Mouse (Mus musculus) midbrain, embryonic 15.5 days (tissue): ENCODE data around the gene Odf4. TPM values are rescaled to one million over a fixed set of nuclear protein-coding genes. Genes with fewer than 3 reads are reported as not detected.
A peak's percentile ranks its signal among the peaks of the same experiment; 100 is the strongest.
"Not testable (repeated sequence)": the region's sequence is repeated elsewhere in the genome, so short reads cannot be mapped to it uniquely, and the experiment has no call there.

Source experiments
- ATAC-seq: fragments of 200-750 bp; cut with Nextera tagmentation; replicated peaks from 2 replicates; pipeline ENCODE4 v1.8.0; 2017; ENCODE audit warnings: moderate TSS enrichment
- H3K27ac ChIP-seq: fragments of 300-500 bp; sonication (generic); 2 replicates; pipeline ENCODE4 v1.5.1; 2015; ENCODE audit warnings: mild to moderate bottlenecking, inconsistent platforms
- H3K27me3 ChIP-seq: fragments of 300-500 bp; sonication (generic); replicated peaks from 2 replicates; pipeline ENCODE4 v1.6.1; 2015; ENCODE audit warnings: inconsistent platforms
- H3K36me3 ChIP-seq: fragments of 300-500 bp; sonication (generic); replicated peaks from 2 replicates; pipeline ENCODE4 v1.6.1; 2015; ENCODE audit warnings: inconsistent platforms
- H3K4me1 ChIP-seq: fragments of 300-500 bp; sonication (generic); 2 replicates; pipeline ENCODE4 v1.6.1; 2015; ENCODE audit warnings: inconsistent platforms
- H3K4me2 ChIP-seq: fragments of 300-500 bp; sonication (generic); 2 replicates; pipeline ENCODE4 v1.6.1; 2015; ENCODE audit warnings: inconsistent platforms, mild to moderate bottlenecking, moderate library complexity
- H3K4me3 ChIP-seq: fragments of 300-500 bp; sonication (generic); 2 replicates; pipeline ENCODE4 v1.5.1; 2015; ENCODE audit warnings: mild to moderate bottlenecking, inconsistent platforms
- H3K9ac ChIP-seq: fragments of 300-500 bp; sonication (generic); 2 replicates; pipeline ENCODE4 v1.6.1; 2015; ENCODE audit warnings: mild to moderate bottlenecking, inconsistent platforms
- H3K9me3 ChIP-seq: fragments of 300-500 bp; sonication (generic); 2 replicates; pipeline ENCODE4 v1.6.1; 2016; ENCODE audit warnings: inconsistent platforms
- WGBS: fragments of 180-500 bp; shearing (Covaris S2); methylation state at CpG from one replicate; pipeline ENCODE4 v1.1.7; 2015; ENCODE audit warnings: mixed read lengths; 5-methylcytosine and 5-hydroxymethylcytosine counted together
- polyA plus RNA-seq: library from polyadenylated mRNA; unstranded; fragments of >200 nt; fragmentation: Nextera tagmentation; extraction: Ambion mirVana; gene quantifications from 2 replicates; pipeline ENCODE4 v1.2.1, GENCODE M21; 2015

The Odf4 gene
- polyA plus RNA-seq, 1 experiment from 2014 or later, result 0.84 TPM

- ATAC-seq, H3K9ac ChIP-seq, H3K27ac ChIP-seq, H3K9me3 ChIP-seq, H3K4me3 ChIP-seq, H3K36me3 ChIP-seq, H3K4me1 ChIP-seq, H3K27me3 ChIP-seq, H3K4me2 ChIP-seq: not testable (repeated sequence)
- 24% methylated on average over 11 of the region's 11 CpGs for WGBS
Measured at GRCm38 (mm10) chr11:68962159-68962558, 35.3 kb upstream of the Odf4 start.

GRCm38 (mm10) chr11:68961596-68961995 lies 34.7 kb upstream of the Odf4 start:
- WGBS, result 88% methylated on average over 3 of the region's 3 CpGs
- H3K36me3 ChIP-seq, result no peaks in the 10 kb centered on the region
- H3K4me3 ChIP-seq, result no peak overlapping the region
- no peak for ATAC-seq
- no peak overlapping the region for H3K4me2 ChIP-seq
- H3K9me3 ChIP-seq, result no peaks in the 10 kb centered on the region
- no peak overlapping the region for H3K9ac ChIP-seq
- H3K27ac ChIP-seq, result no peak overlapping the region
- H3K4me1 ChIP-seq, result no peaks in the 10 kb centered on the region
- H3K27me3 ChIP-seq, result peaks cover 5% of the 10 kb centered on the region; the same call in 1 of the 2 replicates

GRCm38 (mm10) chr11:68957971-68958370 lies 31.1 kb upstream of the Odf4 start:
- 100% methylated on average over 1 of the region's 1 CpGs for WGBS
- Histone ChIP-seq H3K9ac (no peak overlapping the region), H3K4me2 (no peak overlapping the region), H3K9me3 (no peaks in the 10 kb centered on the region), H3K4me3 (no peak overlapping the region), H3K4me1 (peaks cover 12% of the 10 kb centered on the region), H3K27me3 (peaks cover 24% of the 10 kb centered on the region), H3K36me3 (no peaks in the 10 kb centered on the region), H3K27ac (no peak overlapping the region)
- no peak for ATAC-seq

GRCm38 (mm10) chr11:68957308-68957707 lies 30.4 kb upstream of the Odf4 start, which contains the start of gene Arhgef15:
Arhgef15 (minus strand) TSS chr11:68957480.
- ATAC-seq, result no peak
- no peak within 1 kb of the TSS for H3K9ac ChIP-seq
- 34% methylated on average over 8 of the region's 8 CpGs for WGBS
- peaks cover 12% of the 10 kb centered on the region for H3K4me1 ChIP-seq
- H3K4me2 ChIP-seq, result no peak within 1 kb of the TSS
- H3K36me3 ChIP-seq, result no peaks in the 10 kb centered on the region
- H3K9me3 ChIP-seq, result no peaks in the 10 kb centered on the region
- H3K27me3 ChIP-seq, result peaks cover 25% of the 10 kb centered on the region
- H3K4me3 ChIP-seq, result no peak within 1 kb of the TSS
- H3K27ac ChIP-seq, result no peak within 1 kb of the TSS

- Histone ChIP-seq H3K4me1 (peaks cover 12% of the 10 kb centered on the region), H3K4me3 (no peak overlapping the region), H3K9ac (no peak overlapping the region), H3K27ac (no peak overlapping the region), H3K9me3 (no peaks in the 10 kb centered on the region), H3K36me3 (no peaks in the 10 kb centered on the region), H3K4me2 (no peak overlapping the region), H3K27me3 (peaks cover 25% of the 10 kb centered on the region)
- ATAC-seq, result no peak
- WGBS, result 32% methylated on average over 13 of the region's 13 CpGs
Measured at GRCm38 (mm10) chr11:68956697-68957096, 29.8 kb upstream of the Odf4 start.

GRCm38 (mm10) chr11:68956107-68956506 lies 29.2 kb upstream of the Odf4 start:
- Histone ChIP-seq H3K36me3 (no peaks in the 10 kb centered on the region), H3K27ac (no peak overlapping the region), H3K4me2 (no peak overlapping the region), H3K4me3 (no peak overlapping the region), H3K9me3 (no peaks in the 10 kb centered on the region), H3K4me1 (peaks cover 12% of the 10 kb centered on the region), H3K27me3 (peaks cover 25% of the 10 kb centered on the region), H3K9ac (no peak overlapping the region)
- no peak for ATAC-seq
- WGBS, result 59% methylated on average over 3 of the region's 3 CpGs

- no peak for ATAC-seq
- no peak overlapping the region for H3K27ac ChIP-seq
- H3K4me2 ChIP-seq, result peak overlapping the region; percentile 45; the same call in 1 of the 2 replicates
- peaks cover 25% of the 10 kb centered on the region for H3K27me3 ChIP-seq
- H3K4me3 ChIP-seq, result no peak overlapping the region
- peaks cover 12% of the 10 kb centered on the region for H3K4me1 ChIP-seq
- 72% methylated on average over 5 of the region's 5 CpGs for whole genome bisulfite sequencing
- H3K9ac ChIP-seq, result no peak overlapping the region
- no peaks in the 10 kb centered on the region for H3K9me3 ChIP-seq
- no peaks in the 10 kb centered on the region for H3K36me3 ChIP-seq
Measured at GRCm38 (mm10) chr11:68955473-68955872, 28.6 kb upstream of the Odf4 start.

GRCm38 (mm10) chr11:68954408-68954807 lies 27.5 kb upstream of the Odf4 start:
- peaks cover 25% of the 10 kb centered on the region for H3K27me3 ChIP-seq
- ATAC-seq, result no peak
- H3K4me3 ChIP-seq, result peak overlapping the region; percentile 23
- under 1% methylated on average over 17 of the region's 17 CpGs for WGBS
- H3K27ac ChIP-seq, result no peak overlapping the region
- H3K9me3 ChIP-seq, result no peaks in the 10 kb centered on the region
- H3K9ac ChIP-seq, result peak overlapping the region; percentile 26; the same call in 1 of the 2 replicates
- peak overlapping the region; percentile 45 for H3K4me2 ChIP-seq
- H3K36me3 ChIP-seq, result no peaks in the 10 kb centered on the region
- H3K4me1 ChIP-seq, result peaks cover 12% of the 10 kb centered on the region

- Histone ChIP-seq H3K4me3 (0 out of 2 replicates have a peak overlapping the region, but pooled peaks have one; percentile 23), H3K4me2 (peak overlapping the region; percentile 45), H3K9ac (no peak overlapping the region), H3K9me3 (no peaks in the 10 kb centered on the region), H3K36me3 (no peaks in the 10 kb centered on the region), H3K27ac (no peak overlapping the region), H3K27me3 (peaks cover 25% of the 10 kb centered on the region), H3K4me1 (peaks cover 12% of the 10 kb centered on the region)
- ATAC-seq, result no peak
- WGBS, result 8% methylated on average over 13 of the region's 13 CpGs
Measured at GRCm38 (mm10) chr11:68953903-68954302, 27.0 kb upstream of the Odf4 start.

- no peaks in the 10 kb centered on the region; the same call in 1 of the 2 replicates for H3K27me3 ChIP-seq
- H3K27ac ChIP-seq, result peak overlapping the region; percentile 91
- H3K9me3 ChIP-seq, result no peaks in the 10 kb centered on the region
- H3K9ac ChIP-seq, result peak overlapping the region; percentile 43
- no peaks in the 10 kb centered on the region for H3K36me3 ChIP-seq
- WGBS, result 6% methylated on average over 12 of the region's 12 CpGs
- ATAC-seq, result peak; percentile 90
- peak overlapping the region; percentile 55 for H3K4me2 ChIP-seq
- peaks cover 17% of the 10 kb centered on the region for H3K4me1 ChIP-seq
- peak overlapping the region; percentile 47 for H3K4me3 ChIP-seq
Measured at GRCm38 (mm10) chr11:68947542-68947993, 20.7 kb upstream of the Odf4 start.

- peak overlapping the region; percentile 91 for H3K27ac ChIP-seq
- ATAC-seq, result peak; percentile 80
- WGBS, result 17% methylated on average over 14 of the region's 16 CpGs
Measured at GRCm38 (mm10) chr11:68946806-68947440, 20.0 kb upstream of the Odf4 start.

GRCm38 (mm10) chr11:68946001-68946400 lies 19.1 kb upstream of the Odf4 start:
- H3K9ac ChIP-seq, result no peak overlapping the region
- no peaks in the 10 kb centered on the region for H3K9me3 ChIP-seq
- peak overlapping the region; percentile 55 for H3K4me2 ChIP-seq
- ATAC-seq, result no peak
- H3K36me3 ChIP-seq, result no peaks in the 10 kb centered on the region
- WGBS, result 92% methylated on average over 4 of the region's 4 CpGs
- peak overlapping the region; percentile 91; the same call in 1 of the 2 replicates for H3K27ac ChIP-seq
- H3K4me1 ChIP-seq, result peaks cover 20% of the 10 kb centered on the region
- H3K27me3 ChIP-seq, result no peaks in the 10 kb centered on the region
- peak overlapping the region; percentile 47 for H3K4me3 ChIP-seq

More at GRCm38 (mm10) chr11:68946806-68947440, 20.0 kb upstream of the Odf4 start:
- Histone ChIP-seq H3K9ac (peak overlapping the region; percentile 61), H3K4me2 (peak overlapping the region; percentile 55), H3K27me3 (no peaks in the 10 kb centered on the region; the same call in 1 of the 2 replicates), H3K9me3 (no peaks in the 10 kb centered on the region), H3K4me3 (peak overlapping the region; percentile 47), H3K36me3 (no peaks in the 10 kb centered on the region), H3K4me1 (peaks cover 17% of the 10 kb centered on the region)

- Histone ChIP-seq H3K4me1 (peaks cover 27% of the 10 kb centered on the region), H3K9me3 (no peaks in the 10 kb centered on the region), H3K27ac (no peak overlapping the region), H3K27me3 (no peaks in the 10 kb centered on the region), H3K4me3 (no peak overlapping the region), H3K9ac (no peak overlapping the region), H3K4me2 (no peak overlapping the region), H3K36me3 (no peaks in the 10 kb centered on the region)
- ATAC-seq, result no peak
- 76% methylated on average over 2 of the region's 2 CpGs for WGBS
Measured at GRCm38 (mm10) chr11:68945245-68945644, 18.4 kb upstream of the Odf4 start.
